Mouse (Mus musculus): ENCODE results near the gene Ceacam1. TPM values are rescaled to one million over a fixed set of nuclear protein-coding genes. Genes with fewer than 3 reads are reported as not detected.
A peak's percentile ranks its signal among the peaks of the same experiment; 100 is the strongest.

Gene Ceacam1
- polyA plus RNA-seq, 1 experiment, result 32.1 TPM

- Histone ChIP-seq H3K36me3 (ENCODE audit: control insufficient read depth, insufficient read depth, low read length) (no peaks in the 10 kb centered on the region), H3K4me3 (ENCODE audit: insufficient read depth, low read depth, low read length) (no peak overlapping the region), H3K27me3 (replicated peaks; ENCODE audit: control insufficient read depth, insufficient read depth, low read length) (no peaks in the 10 kb centered on the region), H3K4me1 (ENCODE audit: control insufficient read depth, insufficient read depth, low read length) (peaks cover 11% of the 10 kb centered on the region), H3K27ac (ENCODE audit: insufficient read depth, low read depth, low read length) (no peak overlapping the region)
- 66% methylated on average over 3 of the region's 3 CpGs for WGBS
- TF ChIP-seq POLR2A (IDR thresholded peaks at IDR 0.05; ENCODE audit: low read depth, low read length), result no peak
- no peak for TF ChIP-seq CTCF (conservative IDR thresholded peaks at IDR 0.05; ENCODE audit: insufficient read depth, insufficient read length, low read depth, low read length)
- DNase-seq, result peak; percentile 84
These were observed 25.3 kb downstream of the Ceacam1 start for GRCm38 (mm10) chr7:25452103-25452502.

DNA sequence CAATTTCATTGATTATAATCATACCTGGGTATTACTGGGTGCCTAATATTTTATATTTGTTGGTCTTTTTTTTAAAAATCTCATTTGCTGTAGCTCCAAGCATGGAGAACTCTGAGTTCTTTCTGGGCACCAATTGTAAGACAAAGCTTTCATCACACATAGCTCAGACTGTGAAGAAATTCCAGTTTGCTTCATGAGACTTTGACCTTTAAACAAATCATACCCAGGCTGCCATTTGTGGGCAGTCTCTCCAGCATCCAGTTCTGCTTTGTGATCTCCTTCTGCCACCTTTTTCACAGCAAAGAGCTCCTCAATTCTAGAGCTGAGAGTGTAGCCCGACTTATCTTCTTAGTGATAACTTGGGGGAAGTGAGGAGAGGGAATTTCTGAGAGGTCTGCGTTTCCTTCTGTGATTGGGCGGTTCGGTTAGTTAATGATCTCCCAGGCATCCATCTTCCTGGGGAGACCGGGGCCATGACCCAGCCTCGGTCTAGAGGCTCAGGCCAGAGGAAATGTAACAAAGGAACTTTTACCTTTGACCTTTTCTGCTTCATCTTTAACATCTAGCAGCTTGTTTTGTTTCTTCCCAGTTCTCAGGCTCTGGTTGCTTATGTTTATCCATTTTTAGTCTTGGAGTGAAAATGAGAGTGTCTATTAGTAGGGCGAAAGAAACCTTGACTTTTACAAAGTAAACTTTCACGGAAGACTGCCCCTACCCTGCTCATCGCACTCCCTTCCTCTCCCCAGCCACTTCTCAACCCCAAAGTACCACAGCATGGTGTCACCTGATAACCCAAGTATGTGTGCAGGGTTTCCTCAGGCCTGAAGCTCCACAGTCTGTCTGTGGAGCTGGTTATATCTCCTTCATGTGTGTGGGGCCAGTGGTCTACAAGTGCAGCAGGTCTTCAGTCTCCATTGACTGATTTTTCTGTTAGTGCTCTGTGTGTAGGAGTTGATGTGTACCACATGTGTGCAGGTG, 27.2 kb downstream of the Ceacam1 start:
- no peaks in the 10 kb centered on the region for H3K36me3 ChIP-seq (ENCODE audit: control insufficient read depth, insufficient read depth, low read length)
- H3K27ac ChIP-seq (ENCODE audit: insufficient read depth, low read depth, low read length), result peak overlapping the region; percentile 67
- DNase-seq, result peak; percentile 83
- TF ChIP-seq POLR2A (IDR thresholded peaks at IDR 0.05; ENCODE audit: low read depth, low read length) (no peak), CTCF (conservative IDR thresholded peaks at IDR 0.05; ENCODE audit: insufficient read depth, insufficient read length, low read depth, low read length) (no peak)
- H3K4me3 ChIP-seq (ENCODE audit: insufficient read depth, low read depth, low read length), result no peak overlapping the region
- H3K4me1 ChIP-seq (ENCODE audit: control insufficient read depth, insufficient read depth, low read length), result peaks cover 11% of the 10 kb centered on the region
- 27% methylated on average over 9 of the region's 9 CpGs for WGBS
- H3K27me3 ChIP-seq (replicated peaks; ENCODE audit: control insufficient read depth, insufficient read depth, low read length), result no peaks in the 10 kb centered on the region

- WGBS, result 40% methylated on average over 6 of the region's 6 CpGs
- H3K4me1 ChIP-seq (ENCODE audit: control insufficient read depth, insufficient read depth, low read length), result peaks cover 9% of the 10 kb centered on the region
- H3K27ac ChIP-seq (ENCODE audit: insufficient read depth, low read depth, low read length), result no peak overlapping the region
- TF ChIP-seq CTCF (conservative IDR thresholded peaks at IDR 0.05; ENCODE audit: insufficient read depth, insufficient read length, low read depth, low read length), result no peak
- TF ChIP-seq POLR2A (IDR thresholded peaks at IDR 0.05; ENCODE audit: low read depth, low read length), result no peak
- no peak overlapping the region for H3K4me3 ChIP-seq (ENCODE audit: insufficient read depth, low read depth, low read length)
- no peaks in the 10 kb centered on the region for H3K27me3 ChIP-seq (replicated peaks; ENCODE audit: control insufficient read depth, insufficient read depth, low read length)
- no peak for DNase-seq
- no peaks in the 10 kb centered on the region for H3K36me3 ChIP-seq (ENCODE audit: control insufficient read depth, insufficient read depth, low read length)
These were observed 36.6 kb downstream of the Ceacam1 start for GRCm38 (mm10) chr7:25440816-25441153.

GRCm38 (mm10) chr7:25439978-25440815, 37.2 kb downstream of the Ceacam1 start:
- 45% methylated on average over 9 of the region's 9 CpGs for WGBS
- H3K27me3 ChIP-seq (replicated peaks; ENCODE audit: control insufficient read depth, insufficient read depth, low read length), result no peaks in the 10 kb centered on the region

GRCm38 (mm10) chr7:25439124-25439822, 38.1 kb downstream of the Ceacam1 start:
- no peak overlapping the region for H3K4me3 ChIP-seq (ENCODE audit: insufficient read depth, low read depth, low read length)
- H3K36me3 ChIP-seq (ENCODE audit: control insufficient read depth, insufficient read depth, low read length), result no peaks in the 10 kb centered on the region
- no peaks in the 10 kb centered on the region for H3K27me3 ChIP-seq (replicated peaks; ENCODE audit: control insufficient read depth, insufficient read depth, low read length)
- WGBS, result 70% methylated on average over 8 of the region's 8 CpGs
- H3K4me1 ChIP-seq (ENCODE audit: control insufficient read depth, insufficient read depth, low read length), result peaks cover 9% of the 10 kb centered on the region
- no peak for DNase-seq
- H3K27ac ChIP-seq (ENCODE audit: insufficient read depth, low read depth, low read length), result no peak overlapping the region
- TF ChIP-seq POLR2A (IDR thresholded peaks at IDR 0.05; ENCODE audit: low read depth, low read length) (no peak), CTCF (conservative IDR thresholded peaks at IDR 0.05; ENCODE audit: insufficient read depth, insufficient read length, low read depth, low read length) (no peak)

More at GRCm38 (mm10) chr7:25439978-25440815, 37.2 kb downstream of the Ceacam1 start:
- Histone ChIP-seq H3K27ac (ENCODE audit: insufficient read depth, low read depth, low read length) (no peak overlapping the region), H3K4me3 (ENCODE audit: insufficient read depth, low read depth, low read length) (no peak overlapping the region), H3K36me3 (ENCODE audit: control insufficient read depth, insufficient read depth, low read length) (no peaks in the 10 kb centered on the region), H3K4me1 (ENCODE audit: control insufficient read depth, insufficient read depth, low read length) (peaks cover 9% of the 10 kb centered on the region)
- TF ChIP-seq POLR2A (IDR thresholded peaks at IDR 0.05; ENCODE audit: low read depth, low read length), result no peak
- TF ChIP-seq CTCF (conservative IDR thresholded peaks at IDR 0.05; ENCODE audit: insufficient read depth, insufficient read length, low read depth, low read length), result no peak
- peak; percentile 65 for DNase-seq

- no peak overlapping the region for H3K4me3 ChIP-seq (ENCODE audit: insufficient read depth, low read depth, low read length)
- H3K27ac ChIP-seq (ENCODE audit: insufficient read depth, low read depth, low read length), result peak overlapping the region; percentile 68
- 81% methylated on average over 2 of the region's 2 CpGs for WGBS
- no peak for DNase-seq
- H3K36me3 ChIP-seq (ENCODE audit: control insufficient read depth, insufficient read depth, low read length), result no peaks in the 10 kb centered on the region
- no peaks in the 10 kb centered on the region for H3K27me3 ChIP-seq (replicated peaks; ENCODE audit: control insufficient read depth, insufficient read depth, low read length)
- peaks cover 9% of the 10 kb centered on the region for H3K4me1 ChIP-seq (ENCODE audit: control insufficient read depth, insufficient read depth, low read length)
- TF ChIP-seq POLR2A (IDR thresholded peaks at IDR 0.05; ENCODE audit: low read depth, low read length) (no peak), CTCF (conservative IDR thresholded peaks at IDR 0.05; ENCODE audit: insufficient read depth, insufficient read length, low read depth, low read length) (no peak)
These were observed 40.7 kb downstream of the Ceacam1 start for GRCm38 (mm10) chr7:25436704-25437103.
